Mouse (Mus musculus): ENCODE measurements around the gene Ivd. TPM values are rescaled to one million over a fixed set of nuclear protein-coding genes. Genes with fewer than 3 reads are reported as not detected.
A peak's percentile ranks its signal among the peaks of the same experiment; 100 is the strongest.

Gene Ivd
- total and polyA plus RNA-seq, 3 experiments, result 25.5 to 29.3 (median 27.6) TPM

- no peak for DNase-seq (ENCODE audit: extremely low read depth)
- in situ Hi-C loops (cut with MboI; ENCODE audit: low pct_ligation_motif_present, low pct_unique_long_range_greater_than_20kb, low sequenced_read_pairs) (loop anchor here (25.0 kb wide), 2 partner anchors 300 to 400 kb away; partner anchors contain the start of gene Srp14), dilution Hi-C loops (cut with MboI; ENCODE audit: extremely low pct_ligation_motif_present, extremely low pct_unique_long_range_greater_than_20kb, low sequenced_read_pairs) (no loop called here)
- Histone ChIP-seq H3K4me3 (replicated peaks in 1 of 3; ENCODE audit: low read depth in 2 of 3, low read length in 2 of 3, poor library complexity in 1 of 3) (peak overlapping the region in 1 of 3 experiments; percentile 11), H3K4me1 (ENCODE audit: control insufficient read depth in 1 of 2, insufficient read depth in 2 of 2) (peaks cover 17 to 64% of the 10 kb centered on the region in 2 experiments), H3K79me2 (replicated peaks; ENCODE audit: control insufficient read depth, extremely low read depth, insufficient read depth, poor library complexity, severe bottlenecking) (no peaks in the 10 kb centered on the region), H3K36me3 (replicated peaks in 1 of 2; ENCODE audit: control insufficient read depth in 1 of 2, insufficient read depth in 1 of 2, low read length in 1 of 2) (no peaks in the 10 kb centered on the region), H3K9ac (ENCODE audit: insufficient read depth, low read depth) (no peak overlapping the region), H3K27ac (ENCODE audit: insufficient read depth, low read depth) (no peak overlapping the region), H3K4me2 (ENCODE audit: insufficient read depth, low read depth, poor library complexity, severe bottlenecking) (no peak overlapping the region), H3K9me3 (replicated peaks; ENCODE audit: low read length) (no peaks in the 10 kb centered on the region), H3K27me3 (replicated peaks) (no peaks in the 10 kb centered on the region)
- TF ChIP-seq MEF2A (IDR thresholded peaks at IDR 0.05; ENCODE audit: borderline replicate concordance, low read depth, low read length) (no peak), USF1 (IDR thresholded peaks at IDR 0.05; ENCODE audit: low read depth, low read length) (no peak), NELFE (IDR thresholded peaks at IDR 0.05; ENCODE audit: low read depth, low read length) (no peak), UBTF (IDR thresholded peaks at IDR 0.05; ENCODE audit: low read depth, low read length) (no peak), GABPA (IDR thresholded peaks at IDR 0.05; ENCODE audit: insufficient replicate concordance, low read depth, low read length) (no peak), ZKSCAN1 (IDR thresholded peaks at IDR 0.05; ENCODE audit: borderline replicate concordance, low read depth, low read length) (no peak), NRF1 (IDR thresholded peaks at IDR 0.05; ENCODE audit: low read depth, low read length) (no peak), CHD2 (IDR thresholded peaks at IDR 0.05; ENCODE audit: low read length) (no peak), MYC (IDR thresholded peaks at IDR 0.05; ENCODE audit: low read depth, low read length) (no peak)
These were observed 25.7 kb downstream of the Ivd start for GRCm38 (mm10) chr2:118887440-118887839.

- Histone ChIP-seq H3K36me3 (replicated peaks in 1 of 2; ENCODE audit: control insufficient read depth in 1 of 2, insufficient read depth in 1 of 2, low read length in 1 of 2) (no peaks in the 10 kb centered on the region), H3K27me3 (replicated peaks) (peaks cover 3% of the 10 kb centered on the region), H3K4me2 (ENCODE audit: insufficient read depth, low read depth, poor library complexity, severe bottlenecking) (no peak overlapping the region; the same call in 1 of the 2 replicates), H3K27ac (ENCODE audit: insufficient read depth, low read depth) (no peak overlapping the region), H3K4me3 (replicated peaks in 1 of 3; ENCODE audit: low read depth in 2 of 3, low read length in 2 of 3, poor library complexity in 1 of 3) (peak overlapping the region in 1 of 3 experiments; percentile 11), H3K79me2 (replicated peaks; ENCODE audit: control insufficient read depth, extremely low read depth, insufficient read depth, poor library complexity, severe bottlenecking) (no peaks in the 10 kb centered on the region), H3K9ac (ENCODE audit: insufficient read depth, low read depth) (no peak overlapping the region), H3K9me3 (replicated peaks; ENCODE audit: low read length) (no peaks in the 10 kb centered on the region), H3K4me1 (ENCODE audit: control insufficient read depth in 1 of 2, insufficient read depth in 2 of 2) (peaks cover 16 to 59% of the 10 kb centered on the region in 2 experiments)
- TF ChIP-seq MAX (IDR thresholded peaks at IDR 0.05; ENCODE audit: low read length) (0 out of 2 replicates have a peak, but pooled peaks have one; percentile 18), NRF1 (IDR thresholded peaks at IDR 0.05; ENCODE audit: low read depth, low read length) (no peak), MXI1 (IDR thresholded peaks at IDR 0.05; ENCODE audit: low read depth, low read length) (0 out of 2 replicates have a peak, but pooled peaks have one; percentile 24), BHLHE40 (IDR thresholded peaks at IDR 0.05; ENCODE audit: low read depth, low read length) (peak; percentile 28; the same call in 1 of the 2 replicates)
- in situ Hi-C loops (cut with MboI; ENCODE audit: low pct_ligation_motif_present, low pct_unique_long_range_greater_than_20kb, low sequenced_read_pairs) (loop anchor here (25.0 kb wide), 2 partner anchors 299 to 401 kb away; partner anchors contain the start of gene Srp14), dilution Hi-C loops (cut with MboI; ENCODE audit: extremely low pct_ligation_motif_present, extremely low pct_unique_long_range_greater_than_20kb, low sequenced_read_pairs) (no loop called here)
- no peak for DNase-seq (ENCODE audit: extremely low read depth)
These were observed 26.2 kb downstream of the Ivd start for GRCm38 (mm10) chr2:118887845-118888548.
